8 mouse cellular contexts compared by ENCODE assay signal in genomic region chr13:93499973-93500633, GRCm38 (mm10). TPM values are rescaled to one million over a fixed set of nuclear protein-coding genes. Genes with fewer than 3 reads are reported as not detected.
DNase-seq lines count a peak whose midpoint lies in the region; ATAC-seq and TF ChIP-seq lines count a peak whose summit lies in the region.

No protein-coding gene starts in this region.

- H3K4me3 ChIP-seq in heart, embryonic 13.5 days = peak overlapping the region; percentile 99
- H3K4me3 ChIP-seq in ES-Bruce4 (ENCODE audit: low read depth, low read length) = peak overlapping the region; percentile 84
- H3K4me3 ChIP-seq in forebrain, embryonic 16.5 days (replicated peaks; ENCODE audit: low read length) = peak overlapping the region; percentile 98

- WGBS in heart, embryonic 13.5 days = 10% methylated on average over 12 of the region's 12 CpGs
- 5% methylated on average over 12 of the region's 12 CpGs for WGBS in forebrain, embryonic 16.5 days

- no peak for ATAC-seq in heart, embryonic 13.5 days (ENCODE audit: extremely low read depth, insufficient number of reproducible peaks, low FRiP score, low TSS enrichment)
- no peak for ATAC-seq in forebrain, embryonic 16.5 days
- ATAC-seq in megakaryocyte progenitor cell, adult 5-6 weeks (replicated peaks; ENCODE audit: poor library complexity) = peak; percentile 18; the same call in 1 of the 2 replicates

- no peak for TF ChIP-seq CTCF in ES-Bruce4 (IDR thresholded peaks at IDR 0.05; ENCODE audit: low read depth, low read length)

- peaks cover 28% of the 10 kb centered on the region for H3K4me1 ChIP-seq in heart, embryonic 13.5 days
- no peaks in the 10 kb centered on the region for H3K4me1 ChIP-seq in ES-Bruce4 (ENCODE audit: control insufficient read depth, insufficient read depth, low read length)
- peaks cover 19% of the 10 kb centered on the region for H3K4me1 ChIP-seq in forebrain, embryonic 16.5 days (replicated peaks; ENCODE audit: control insufficient read depth, insufficient read depth, low read length)

- no peak for TF ChIP-seq EP300 in ES-Bruce4 (IDR thresholded peaks at IDR 0.05; ENCODE audit: insufficient read depth, low read depth, low read length)

- H3K9ac ChIP-seq in heart, embryonic 13.5 days = peak overlapping the region; percentile 86
- peak overlapping the region; percentile 75 for H3K9ac ChIP-seq in ES-Bruce4 (ENCODE audit: low read depth, poor library complexity, severe bottlenecking)
- peak overlapping the region; percentile 93 for H3K9ac ChIP-seq in forebrain, embryonic 16.5 days (replicated peaks; ENCODE audit: low read depth, low read length)

- peak overlapping the region; percentile 98 for H3K27ac ChIP-seq in heart, embryonic 13.5 days (replicated peaks)
- peak overlapping the region; percentile 40; the same call in 1 of the 2 replicates for H3K27ac ChIP-seq in ES-Bruce4 (ENCODE audit: insufficient read depth, low read length)
- H3K27ac ChIP-seq in forebrain, embryonic 16.5 days (ENCODE audit: low read length) = peak overlapping the region; percentile 95

- peak overlapping the region; percentile 84 for H3K4me2 ChIP-seq in heart, embryonic 13.5 days
- peak overlapping the region; percentile 95 for H3K4me2 ChIP-seq in forebrain, embryonic 16.5 days (ENCODE audit: low read length)

- no peak for TF ChIP-seq POLR2A in ES-Bruce4 (IDR thresholded peaks at IDR 0.05; ENCODE audit: insufficient read depth, low read length)

- H3K9me3 ChIP-seq in heart, embryonic 13.5 days = no peaks in the 10 kb centered on the region
- no peaks in the 10 kb centered on the region for H3K9me3 ChIP-seq in ES-Bruce4 (replicated peaks; ENCODE audit: control insufficient read depth, insufficient read depth, low read length, poor library complexity, severe bottlenecking)
- no peaks in the 10 kb centered on the region for H3K9me3 ChIP-seq in forebrain, embryonic 16.5 days (ENCODE audit: control insufficient read depth, low read length)

- no peaks in the 10 kb centered on the region for H3K36me3 ChIP-seq in heart, embryonic 13.5 days
- no peaks in the 10 kb centered on the region for H3K36me3 ChIP-seq in ES-Bruce4 (ENCODE audit: control insufficient read depth, insufficient read depth, low read length, poor library complexity, severe bottlenecking)
- no peaks in the 10 kb centered on the region for H3K36me3 ChIP-seq in forebrain, embryonic 16.5 days (ENCODE audit: control insufficient read depth, insufficient read depth)

- no peak for DNase-seq in heart, postnatal 4 days
- DNase-seq in T-cell, adult 2 months (ENCODE audit: low spot score) = no peak
- no peak for DNase-seq in cerebellum, adult 11-12 months
- no peak for DNase-seq in kidney, postnatal 36 days

- H3K27me3 ChIP-seq in heart, embryonic 13.5 days (replicated peaks) = no peaks in the 10 kb centered on the region
- no peaks in the 10 kb centered on the region for H3K27me3 ChIP-seq in ES-Bruce4 (ENCODE audit: control insufficient read depth, insufficient read depth, low read length, poor library complexity, severe bottlenecking)
- no peaks in the 10 kb centered on the region for H3K27me3 ChIP-seq in forebrain, embryonic 16.5 days (replicated peaks; ENCODE audit: control insufficient read depth, insufficient read depth, low read length)

RNA-seq across cellular contexts. Expression of gene Jmy, which starts 0.5 kb away (rescaled TPM):
- 4.0 and 4.5 TPM in 2 replicates for polyA plus RNA-seq in heart, embryonic 13.5 days (2015; fragmentation: Nextera tagmentation; extraction: Ambion mirVana)
- 10 to 100 TPM; 35.1 to 37.5 TPM for total RNA-seq in heart, postnatal 4 days (2021)
- 13.0 and 13.4 TPM in 2 replicates for polyA plus RNA-seq in ES-Bruce4 (2011; ENCODE audit: insufficient read depth, insufficient read length, low read depth, missing spikeins)
- 6.5 and 7.7 TPM in 2 replicates for polyA plus RNA-seq in forebrain, embryonic 16.5 days (2015; fragmentation: Nextera tagmentation; extraction: Ambion mirVana)
- 10.6 and 13.6 TPM in 2 replicates for total RNA-seq in megakaryocyte progenitor cell, adult 5-6 weeks (2015)
- 6.1 and 9.3 TPM in 2 replicates for total RNA-seq in megakaryocyte progenitor cell, adult 5-6 weeks (2017)

Comparison
In these comparisons a context has a peak if more than half of its experiments do, and no peak if none do; other contexts are left out.
1. H3K27ac ChIP-seq: peak in every context shown above with its lines; median percentile 98 in heart, embryonic 13.5 days; 95 in forebrain, embryonic 16.5 days; 40 in ES-Bruce4.